Mouse (Mus musculus) E14TG2a.4 (cell line): ENCODE results near the gene Man2b1.
"Not testable (repeated sequence)": the region's sequence is repeated elsewhere in the genome, so short reads cannot be mapped to it uniquely, and the experiment has no call there.

Experiments used
- H3K27me3 ChIP-seq: 2 replicates; pipeline ENCODE4 v1.6.1; 2014; ENCODE audit warnings: low read length, control low read depth; ENCODE audit not compliant: insufficient read depth
- H3K36me3 ChIP-seq: 2 replicates; pipeline ENCODE4 v1.6.1; 2014; ENCODE audit warnings: low read length, control low read depth; ENCODE audit not compliant: insufficient read depth
- H3K4me1 ChIP-seq: replicated peaks from 2 replicates; pipeline ENCODE4 v1.6.1; 2014; ENCODE audit warnings: low read depth, low read length, control low read depth
- H3K4me3 ChIP-seq: replicated peaks from 2 replicates; pipeline ENCODE4 v1.5.1; 2014; ENCODE audit warnings: mild to moderate bottlenecking, low read length
- H3K9me3 ChIP-seq: 2 replicates; pipeline ENCODE4 v1.6.1; 2014; ENCODE audit warnings: low read length, control low read depth
- CTCF ChIP-seq: conservative IDR thresholded peaks from 2 replicates; pipeline ENCODE4 v1.5.1; 2014; ENCODE audit warnings: low read length
- NANOG ChIP-seq: IDR thresholded peaks from 2 replicates; pipeline ENCODE4 v1.6.1; 2014; ENCODE audit warnings: borderline replicate concordance, low read length, mixed read lengths
- POU5F1 ChIP-seq: IDR thresholded peaks from 2 replicates; pipeline ENCODE4 v1.6.1; 2014; ENCODE audit warnings: low read length, borderline replicate concordance

Man2b1 gene

GRCm38 (mm10) chr8:85119052-85119981, 36.2 kb downstream of the Man2b1 start:
- TF ChIP-seq NANOG (no peak), CTCF (no peak), POU5F1 (no peak)
- Histone ChIP-seq H3K27me3 (0 out of 2 replicates have a peak, but pooled peaks cover 4% of the 10 kb centered on the region), H3K4me3 (peak overlapping the region; percentile 79)

DNA sequence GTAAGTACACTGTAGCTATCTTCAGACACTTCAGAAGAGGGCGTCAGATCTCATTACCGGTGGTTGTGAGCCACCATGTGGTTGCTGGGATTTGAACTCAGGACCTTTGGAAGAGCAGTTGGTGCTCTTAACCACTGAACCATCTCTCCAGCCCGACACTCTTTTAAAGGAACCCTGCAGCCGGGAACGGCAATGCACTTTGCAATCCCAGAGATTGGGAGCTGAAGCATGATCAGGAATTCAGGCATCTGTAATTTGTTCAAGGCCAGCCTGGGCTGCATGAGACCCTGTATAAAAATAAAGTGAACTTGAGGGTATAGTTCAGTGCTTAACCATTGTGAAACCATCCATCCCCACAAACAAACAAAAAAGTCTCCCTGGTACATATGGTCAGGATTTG, 37.2 kb downstream of the Man2b1 start:
- not testable (repeated sequence) for H3K27me3 ChIP-seq, H3K4me3 ChIP-seq, H3K9me3 ChIP-seq, H3K36me3 ChIP-seq
- peaks cover 15% of the 10 kb centered on the region for H3K4me1 ChIP-seq

More at GRCm38 (mm10) chr8:85119052-85119981, 36.2 kb downstream of the Man2b1 start:
- H3K9me3 ChIP-seq = no peaks in the 10 kb centered on the region
- H3K36me3 ChIP-seq = no peaks in the 10 kb centered on the region
- peaks cover 15% of the 10 kb centered on the region for H3K4me1 ChIP-seq

DNA sequence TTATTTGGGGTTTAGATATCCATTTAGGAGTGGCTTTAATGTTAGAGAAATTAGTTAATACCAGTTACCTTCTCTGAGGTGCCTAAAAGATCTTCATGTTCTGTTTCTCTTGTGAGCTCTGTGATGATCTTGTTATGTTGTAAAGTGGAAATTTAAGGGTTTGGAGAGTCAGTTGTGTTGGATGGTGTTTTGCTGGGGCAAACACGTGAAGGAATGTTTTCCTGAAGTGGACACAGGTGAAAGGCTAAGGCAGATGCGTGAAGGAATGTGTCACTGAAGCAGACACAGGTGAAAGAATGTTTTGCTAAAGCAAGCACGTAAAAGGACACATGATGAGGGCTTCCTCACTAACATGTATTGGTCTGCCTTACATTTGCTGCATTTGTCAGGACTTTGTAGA, 39.9 kb downstream of the Man2b1 start, which contains the start of gene Zfp791:
Gene Zfp791, minus strand, starts transcription at position 101 of the 400 bp plus-strand sequence.
- H3K4me3 ChIP-seq = no peak within 1 kb of the TSS
- H3K4me1 ChIP-seq = peaks cover 10% of the 10 kb centered on the region; the same call in 1 of the 2 replicates
- no peak for TF ChIP-seq NANOG
- no peak for TF ChIP-seq CTCF
- no peak for TF ChIP-seq POU5F1
- 0 out of 2 replicates have a peak, but pooled peaks cover 4% of the 10 kb centered on the region for H3K27me3 ChIP-seq
- H3K9me3 ChIP-seq = no peaks in the 10 kb centered on the region
- no peaks in the 10 kb centered on the region for H3K36me3 ChIP-seq

GRCm38 (mm10) chr8:85123691-85124090, 40.6 kb downstream of the Man2b1 start:
- H3K9me3 ChIP-seq = no peaks in the 10 kb centered on the region
- peaks cover 8% of the 10 kb centered on the region; the same call in 1 of the 2 replicates for H3K4me1 ChIP-seq
- H3K27me3 ChIP-seq = 0 out of 2 replicates have a peak, but pooled peaks cover 4% of the 10 kb centered on the region
- no peak overlapping the region for H3K4me3 ChIP-seq
- TF ChIP-seq POU5F1 (no peak), NANOG (no peak), CTCF (no peak)
- no peaks in the 10 kb centered on the region for H3K36me3 ChIP-seq

DNA sequence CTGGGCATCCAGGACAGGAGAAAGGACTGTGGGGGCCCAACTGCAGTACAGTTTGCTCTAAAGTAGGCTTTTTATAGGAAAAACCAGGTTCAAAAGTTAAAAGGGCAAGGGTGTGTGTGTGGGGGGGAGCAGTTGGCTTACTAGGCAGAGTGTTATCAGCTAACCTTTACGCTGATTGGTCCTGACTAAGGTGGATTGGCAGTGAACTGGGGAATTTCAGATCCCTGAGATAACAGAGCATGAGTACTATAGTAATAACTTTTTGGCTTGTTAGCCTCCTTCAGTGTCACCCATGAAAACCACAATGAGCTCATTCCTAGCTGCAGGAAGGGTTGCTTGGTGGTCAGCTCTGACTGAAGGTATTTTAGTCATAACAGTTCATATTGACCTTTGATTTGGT, 49.3 kb downstream of the Man2b1 start:
- Histone ChIP-seq H3K4me1 (no peaks in the 10 kb centered on the region), H3K9me3 (no peaks in the 10 kb centered on the region), H3K36me3 (no peaks in the 10 kb centered on the region), H3K27me3 (no peaks in the 10 kb centered on the region), H3K4me3 (no peak overlapping the region)
- TF ChIP-seq POU5F1 (no peak), NANOG (no peak), CTCF (no peak)

DNA sequence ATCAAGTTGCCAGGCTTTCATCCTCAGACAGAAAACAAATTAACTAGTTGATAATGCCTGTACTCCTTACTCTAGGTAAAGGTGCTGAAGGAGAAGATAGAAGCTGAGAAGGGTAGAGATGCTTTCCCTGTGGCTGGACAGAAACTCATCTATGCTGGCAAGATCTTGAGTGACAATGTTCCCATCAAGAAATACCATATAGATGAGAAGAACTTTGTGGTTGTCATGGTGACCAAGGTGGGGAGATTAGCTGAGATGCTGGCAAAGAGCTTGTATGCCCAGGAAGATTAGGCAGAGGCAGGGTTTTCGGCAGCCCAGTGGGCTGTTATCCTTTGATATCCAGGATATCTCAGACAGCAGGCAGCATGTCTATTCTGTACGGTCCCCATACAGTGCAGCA, 52.6 kb downstream of the Man2b1 start:
- not testable (repeated sequence) for H3K36me3 ChIP-seq, H3K27me3 ChIP-seq, H3K4me3 ChIP-seq, H3K9me3 ChIP-seq, H3K4me1 ChIP-seq

DNA sequence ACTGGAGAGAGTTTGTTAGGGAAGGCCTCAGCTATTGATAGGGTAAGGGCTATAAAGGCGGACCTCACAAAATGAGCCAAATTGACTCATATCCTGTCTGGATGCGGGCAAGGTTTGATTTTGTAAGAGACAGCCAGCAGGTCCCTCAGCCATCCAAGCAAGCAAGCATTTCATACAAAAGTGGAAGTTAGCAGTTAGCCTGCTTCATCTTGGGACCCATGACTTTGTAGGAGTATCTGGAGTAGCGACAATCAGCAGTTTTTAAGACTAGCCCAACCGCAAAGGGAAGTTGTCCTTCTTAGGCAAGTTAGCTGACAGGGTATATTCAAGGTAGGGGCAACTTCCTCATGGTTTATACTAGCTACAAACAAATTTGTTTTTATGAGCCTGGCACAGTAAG, 59.4 kb downstream of the Man2b1 start:
- Histone ChIP-seq H3K9me3 (peaks cover 7% of the 10 kb centered on the region), H3K36me3 (no peaks in the 10 kb centered on the region), H3K4me1 (no peaks in the 10 kb centered on the region), H3K27me3 (no peaks in the 10 kb centered on the region), H3K4me3 (no peak overlapping the region)
- no peak for TF ChIP-seq POU5F1
- TF ChIP-seq CTCF = no peak
- TF ChIP-seq NANOG = no peak
